Mouse (Mus musculus): ENCODE results near the gene Rab40b. TPM values are rescaled to one million over a fixed set of nuclear protein-coding genes. Genes with fewer than 3 reads are reported as not detected.
A peak's percentile ranks its signal among the peaks of the same experiment; 100 is the strongest.

The Rab40b gene
- polyA plus RNA-seq, 1 experiment from 2014 or later, result 6.4 TPM

GRCm38 (mm10) chr11:121407366-121408155, 19.5 kb upstream of the Rab40b start:
- Histone ChIP-seq H3K4me3 (no peak overlapping the region), H3K9me3 (no peaks in the 10 kb centered on the region), H3K27ac (no peak overlapping the region), H3K36me3 (no peaks in the 10 kb centered on the region), H3K4me1 (no peaks in the 10 kb centered on the region), H3K27me3 (replicated peaks) (no peaks in the 10 kb centered on the region), H3K9ac (no peak overlapping the region), H3K4me2 (replicated peaks) (no peak overlapping the region)
- no peak for ATAC-seq (ENCODE audit: low FRiP score, low read depth)
- WGBS, result 80% methylated on average over 3 of the region's 3 CpGs

DNA sequence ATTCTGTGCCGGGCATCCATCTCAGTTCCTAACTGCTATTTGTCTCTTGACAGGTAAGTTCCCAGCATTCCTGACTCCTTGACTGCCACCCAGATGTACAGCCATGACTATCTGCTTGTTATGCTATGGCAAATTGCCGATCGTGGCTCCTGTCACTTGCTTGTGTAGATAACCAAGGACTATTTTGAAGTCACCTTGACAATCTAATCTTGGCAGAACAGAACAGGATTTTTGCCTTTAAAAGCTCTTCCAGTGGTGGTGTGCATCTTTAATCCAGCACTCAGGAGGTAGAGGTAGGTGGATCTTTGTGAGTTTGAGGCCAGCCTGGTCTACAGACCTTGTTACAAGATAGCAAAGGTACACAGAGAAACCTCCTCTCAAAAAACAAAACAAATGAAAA, 4.4 kb upstream of the Rab40b start:
- Histone ChIP-seq H3K36me3 (no peaks in the 10 kb centered on the region), H3K27me3 (replicated peaks) (no peaks in the 10 kb centered on the region), H3K4me1 (peaks cover 12% of the 10 kb centered on the region), H3K27ac (no peak overlapping the region), H3K9me3 (no peaks in the 10 kb centered on the region), H3K4me2 (replicated peaks) (no peak overlapping the region), H3K9ac (no peak overlapping the region), H3K4me3 (no peak overlapping the region)
- 87% methylated on average over 3 of the region's 3 CpGs for WGBS
- ATAC-seq (ENCODE audit: low FRiP score, low read depth), result no peak

- WGBS, result 70% methylated on average over 3 of the region's 3 CpGs
- H3K4me3 ChIP-seq, result no peak overlapping the region
- H3K4me1 ChIP-seq, result peaks cover 14% of the 10 kb centered on the region
- no peaks in the 10 kb centered on the region for H3K36me3 ChIP-seq
- H3K4me2 ChIP-seq (replicated peaks), result no peak overlapping the region
- ATAC-seq (ENCODE audit: low FRiP score, low read depth), result no peak
- H3K27ac ChIP-seq, result no peak overlapping the region
- H3K9me3 ChIP-seq, result no peaks in the 10 kb centered on the region
- no peaks in the 10 kb centered on the region for H3K27me3 ChIP-seq (replicated peaks)
- H3K9ac ChIP-seq, result no peak overlapping the region
These were observed 2.7 kb upstream of the Rab40b start for GRCm38 (mm10) chr11:121390793-121391192.

- H3K4me3 ChIP-seq, result peak overlapping the region; percentile 61; the same call in 1 of the 2 replicates
- peak overlapping the region; percentile 94 for H3K4me2 ChIP-seq (replicated peaks)
- H3K9ac ChIP-seq, result no peak overlapping the region
- H3K27me3 ChIP-seq (replicated peaks), result no peaks in the 10 kb centered on the region
- no peaks in the 10 kb centered on the region for H3K36me3 ChIP-seq
- 19% methylated on average over 6 of the region's 6 CpGs for WGBS
- no peaks in the 10 kb centered on the region for H3K9me3 ChIP-seq
- ATAC-seq (ENCODE audit: low FRiP score, low read depth), result peak; percentile 28
- peaks cover 14% of the 10 kb centered on the region for H3K4me1 ChIP-seq
- H3K27ac ChIP-seq, result no peak overlapping the region
These were observed 499 bp upstream of the Rab40b start for GRCm38 (mm10) chr11:121388554-121388945.

DNA sequence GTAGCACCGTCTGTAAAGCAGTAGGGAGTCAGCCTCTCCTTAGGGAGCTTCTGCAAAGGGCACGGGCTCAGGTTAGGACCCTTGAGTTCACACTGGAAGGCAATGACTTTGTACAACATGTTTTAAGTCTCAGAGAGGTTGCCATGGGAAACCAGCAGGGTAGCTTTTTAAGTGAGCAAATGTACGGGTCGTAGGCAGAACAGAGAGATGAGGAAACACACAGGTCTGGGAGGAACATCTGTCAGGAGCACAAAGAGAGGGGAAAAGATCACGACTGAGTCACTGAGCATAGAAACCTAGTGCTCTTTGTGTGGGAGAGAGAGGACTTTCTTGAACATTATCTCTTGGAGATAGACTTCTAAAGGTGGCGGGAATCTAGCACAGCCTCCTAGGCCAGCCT, 7.8 kb downstream of the Rab40b start:
- ATAC-seq (ENCODE audit: low FRiP score, low read depth), result no peak
- WGBS, result 21% methylated on average over 6 of the region's 6 CpGs
- Histone ChIP-seq H3K27me3 (replicated peaks) (no peaks in the 10 kb centered on the region), H3K9ac (no peak overlapping the region), H3K9me3 (no peaks in the 10 kb centered on the region), H3K4me1 (no peaks in the 10 kb centered on the region), H3K4me3 (no peak overlapping the region), H3K27ac (no peak overlapping the region), H3K4me2 (replicated peaks) (no peak overlapping the region), H3K36me3 (no peaks in the 10 kb centered on the region)

GRCm38 (mm10) chr11:121378644-121379043, 9.4 kb downstream of the Rab40b start:
- H3K36me3 ChIP-seq, result no peaks in the 10 kb centered on the region
- H3K27me3 ChIP-seq (replicated peaks), result no peaks in the 10 kb centered on the region
- no peaks in the 10 kb centered on the region for H3K9me3 ChIP-seq
- H3K4me3 ChIP-seq, result no peak overlapping the region
- no peak for ATAC-seq (ENCODE audit: low FRiP score, low read depth)
- H3K27ac ChIP-seq, result no peak overlapping the region
- no peak overlapping the region for H3K9ac ChIP-seq
- H3K4me1 ChIP-seq, result no peaks in the 10 kb centered on the region
- no peak overlapping the region for H3K4me2 ChIP-seq (replicated peaks)

DNA sequence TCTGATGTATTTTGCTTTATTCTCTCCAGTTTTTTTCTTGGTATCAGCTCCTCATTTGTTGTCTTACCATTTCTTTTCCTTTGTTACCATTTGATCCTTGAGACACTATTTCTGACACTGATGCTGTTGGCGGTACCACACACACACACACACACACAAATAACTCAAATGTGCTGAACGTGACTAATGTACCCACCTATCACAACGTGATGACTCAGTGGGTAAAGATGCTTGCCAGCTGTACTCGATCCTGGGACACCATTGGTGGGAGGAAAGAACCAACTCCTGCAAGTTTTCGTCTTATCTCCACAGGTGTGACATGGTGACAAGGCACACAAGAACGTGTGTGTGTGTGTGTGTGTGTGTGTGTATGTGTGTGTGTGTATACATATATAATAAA, 14.7 kb downstream of the Rab40b start:
- Histone ChIP-seq H3K9me3 (no peaks in the 10 kb centered on the region), H3K27ac (no peak overlapping the region), H3K4me3 (no peak overlapping the region), H3K4me1 (no peaks in the 10 kb centered on the region), H3K27me3 (replicated peaks) (no peaks in the 10 kb centered on the region), H3K9ac (no peak overlapping the region), H3K4me2 (replicated peaks) (no peak overlapping the region), H3K36me3 (no peaks in the 10 kb centered on the region)
- no peak for ATAC-seq (ENCODE audit: low FRiP score, low read depth)
- 76% methylated on average over 6 of the region's 6 CpGs for WGBS

- WGBS, result 81% methylated on average over 6 of the region's 6 CpGs
These were observed 17.6 kb downstream of the Rab40b start for GRCm38 (mm10) chr11:121370337-121370994.

DNA sequence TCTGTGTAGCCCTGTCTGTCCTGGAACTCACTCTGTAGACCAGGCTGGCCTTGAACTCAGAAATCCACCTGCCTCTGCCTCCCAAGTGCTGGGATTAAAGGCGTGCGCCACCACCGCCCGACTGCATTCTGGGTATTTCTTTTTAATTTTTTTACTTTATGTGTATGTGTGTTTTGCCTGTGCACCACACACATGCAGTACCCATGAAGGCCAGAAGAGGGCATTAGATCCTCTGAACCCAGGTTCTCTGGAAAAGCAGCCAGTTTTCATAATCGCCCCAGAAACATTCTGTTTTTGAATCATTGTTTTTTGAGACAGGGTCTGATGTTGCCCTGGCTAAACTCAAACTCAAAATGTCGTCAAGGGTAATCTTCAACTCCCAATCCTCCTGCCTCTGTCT, 18.4 kb downstream of the Rab40b start:
- H3K4me2 ChIP-seq (replicated peaks), result no peak overlapping the region
- 52% methylated on average over 6 of the region's 6 CpGs for WGBS

More at GRCm38 (mm10) chr11:121370337-121370994, 17.6 kb downstream of the Rab40b start:
- no peaks in the 10 kb centered on the region for H3K36me3 ChIP-seq
- H3K4me2 ChIP-seq (replicated peaks), result no peak overlapping the region
- no peaks in the 10 kb centered on the region for H3K4me1 ChIP-seq
- H3K9ac ChIP-seq, result no peak overlapping the region
- no peaks in the 10 kb centered on the region for H3K27me3 ChIP-seq (replicated peaks)
- no peak for ATAC-seq (ENCODE audit: low FRiP score, low read depth)
- H3K27ac ChIP-seq, result no peak overlapping the region
- H3K9me3 ChIP-seq, result no peaks in the 10 kb centered on the region
- H3K4me3 ChIP-seq, result no peak overlapping the region

GRCm38 (mm10) chr11:121368731-121369130, 19.3 kb downstream of the Rab40b start:
- no peak overlapping the region for H3K9ac ChIP-seq
- no peak overlapping the region for H3K4me3 ChIP-seq
- H3K9me3 ChIP-seq, result no peaks in the 10 kb centered on the region
- no peak overlapping the region for H3K4me2 ChIP-seq (replicated peaks)
- no peaks in the 10 kb centered on the region for H3K36me3 ChIP-seq
- ATAC-seq (ENCODE audit: low FRiP score, low read depth), result no peak
- WGBS, result 87% methylated on average over 1 of the region's 1 CpGs
- no peaks in the 10 kb centered on the region for H3K4me1 ChIP-seq
- no peak overlapping the region for H3K27ac ChIP-seq
- H3K27me3 ChIP-seq (replicated peaks), result no peaks in the 10 kb centered on the region

More for the DNA sequence above, 18.4 kb downstream of the Rab40b start:
- no peaks in the 10 kb centered on the region for H3K4me1 ChIP-seq
- no peak overlapping the region for H3K9ac ChIP-seq
- no peaks in the 10 kb centered on the region for H3K9me3 ChIP-seq
- H3K4me3 ChIP-seq, result no peak overlapping the region
- no peaks in the 10 kb centered on the region for H3K36me3 ChIP-seq
- H3K27me3 ChIP-seq (replicated peaks), result no peaks in the 10 kb centered on the region
- no peak for ATAC-seq (ENCODE audit: low FRiP score, low read depth)
- H3K27ac ChIP-seq, result no peak overlapping the region

DNA sequence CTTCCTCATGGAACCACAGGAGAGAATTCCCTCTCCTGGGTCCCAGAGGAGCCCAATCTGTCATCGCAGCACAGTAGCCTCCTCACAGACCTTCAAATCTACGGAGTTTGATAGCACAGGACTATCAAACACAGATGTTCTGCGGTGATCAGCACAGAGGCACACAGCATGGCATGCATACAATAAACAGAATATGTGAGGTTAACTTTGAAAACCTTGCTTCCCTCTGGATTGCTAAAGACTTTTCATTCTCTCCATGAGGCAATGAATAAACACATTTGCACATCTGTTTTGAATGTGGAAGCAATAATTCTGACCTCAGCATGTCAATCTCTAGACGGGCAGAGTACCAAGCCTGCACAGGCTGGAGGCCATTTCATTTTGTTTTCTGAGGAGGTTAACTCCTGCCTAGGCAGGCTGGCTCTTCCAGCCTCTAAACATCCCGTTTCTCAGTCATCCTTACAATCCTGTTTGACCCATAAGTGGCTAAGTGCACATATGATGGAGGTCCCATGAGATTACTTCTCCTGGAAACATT, 20.8 kb downstream of the Rab40b start:
- no peak overlapping the region for H3K4me3 ChIP-seq
- no peak overlapping the region for H3K4me2 ChIP-seq (replicated peaks)
- no peaks in the 10 kb centered on the region for H3K36me3 ChIP-seq
- H3K9me3 ChIP-seq, result no peaks in the 10 kb centered on the region
- no peak overlapping the region for H3K9ac ChIP-seq
- no peaks in the 10 kb centered on the region for H3K4me1 ChIP-seq
- H3K27me3 ChIP-seq (replicated peaks), result no peaks in the 10 kb centered on the region
- ATAC-seq (ENCODE audit: low FRiP score, low read depth), result no peak
- 75% methylated on average over 5 of the region's 5 CpGs for WGBS
- no peak overlapping the region for H3K27ac ChIP-seq

DNA sequence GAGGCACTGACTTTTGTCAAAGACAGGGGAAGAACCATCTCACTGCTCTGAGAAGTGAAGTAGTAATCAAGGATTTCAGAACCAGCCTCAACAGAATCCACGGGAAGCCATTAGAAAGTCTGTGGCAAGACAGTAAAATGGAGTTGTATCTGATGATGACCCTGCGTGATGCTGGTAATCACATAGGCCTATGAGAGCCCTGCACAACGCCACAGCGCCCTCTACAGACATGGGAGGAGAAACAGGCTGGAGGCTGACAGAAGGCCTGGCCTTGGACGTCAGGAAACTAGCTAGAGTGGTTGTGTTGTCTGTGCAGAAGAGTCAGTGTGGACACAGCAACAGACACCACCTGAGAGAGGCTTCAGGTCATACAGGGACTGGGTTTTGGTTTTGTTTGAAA, 25.8 kb downstream of the Rab40b start:
- no peak overlapping the region for H3K27ac ChIP-seq
- H3K4me3 ChIP-seq, result no peak overlapping the region
- no peaks in the 10 kb centered on the region for H3K9me3 ChIP-seq
- WGBS, result 32% methylated on average over 5 of the region's 5 CpGs
- H3K36me3 ChIP-seq, result no peaks in the 10 kb centered on the region
- H3K4me2 ChIP-seq (replicated peaks), result no peak overlapping the region
- H3K4me1 ChIP-seq, result no peaks in the 10 kb centered on the region
- H3K9ac ChIP-seq, result no peak overlapping the region
- ATAC-seq (ENCODE audit: low FRiP score, low read depth), result no peak
- H3K27me3 ChIP-seq (replicated peaks), result no peaks in the 10 kb centered on the region
